Mouse (Mus musculus) MEL (cell line): Measurements from ENCODE around the gene Asb2.

ENCODE experiments used
- CTCF ChIP-seq, 3 experiments: IDR thresholded peaks in 2 of 3; conservative IDR thresholded peaks in 1 of 3; 2 replicates each; pipeline ENCODE4 v1.5.1; 2011 to 2012; ENCODE audit warnings: low read length in 3 of 3, low read depth in 2 of 3, mild to moderate bottlenecking in 2 of 3, improper control_type of control experiment in 1 of 3, inconsistent platforms in 1 of 3, mixed read lengths in 1 of 3, moderate library complexity in 1 of 3; ENCODE audit not compliant: control insufficient read depth in 1 of 3, insufficient read depth in 1 of 3, poor library complexity in 1 of 3, severe bottlenecking in 1 of 3
- ELF1 ChIP-seq: IDR thresholded peaks from 2 replicates; pipeline ENCODE4 v1.6.1; 2014; ENCODE audit warnings: low read depth, mild to moderate bottlenecking, inconsistent platforms, low read length, improper control_type of control experiment, moderate library complexity
- ETS1 ChIP-seq: IDR thresholded peaks from 2 replicates; pipeline ENCODE4 v1.6.1; 2012; ENCODE audit warnings: low read depth, mild to moderate bottlenecking, inconsistent platforms, low read length, improper control_type of control experiment, moderate library complexity
- MAFK ChIP-seq: IDR thresholded peaks from 2 replicates; pipeline ENCODE4 v1.6.1; 2011; ENCODE audit warnings: low read depth, mild to moderate bottlenecking, low read length, improper control_type of control experiment, borderline replicate concordance
- POLR2A ChIP-seq, 2 experiments: IDR thresholded peaks; 2 replicates each; pipeline ENCODE4 v1.6.1; 2011 to 2012; ENCODE audit warnings: low read length in 2 of 2, mild to moderate bottlenecking in 2 of 2, control low read depth in 1 of 2, improper control_type of control experiment in 1 of 2, low read depth in 1 of 2, moderate library complexity in 1 of 2; ENCODE audit not compliant: control insufficient read depth in 1 of 2, insufficient read depth in 1 of 2, poor library complexity in 1 of 2
- ZKSCAN1 ChIP-seq: IDR thresholded peaks from 2 replicates; pipeline ENCODE4 v1.6.1; 2012; ENCODE audit warnings: low read depth, mild to moderate bottlenecking, inconsistent platforms, low read length, improper control_type of control experiment, moderate library complexity

DNA sequence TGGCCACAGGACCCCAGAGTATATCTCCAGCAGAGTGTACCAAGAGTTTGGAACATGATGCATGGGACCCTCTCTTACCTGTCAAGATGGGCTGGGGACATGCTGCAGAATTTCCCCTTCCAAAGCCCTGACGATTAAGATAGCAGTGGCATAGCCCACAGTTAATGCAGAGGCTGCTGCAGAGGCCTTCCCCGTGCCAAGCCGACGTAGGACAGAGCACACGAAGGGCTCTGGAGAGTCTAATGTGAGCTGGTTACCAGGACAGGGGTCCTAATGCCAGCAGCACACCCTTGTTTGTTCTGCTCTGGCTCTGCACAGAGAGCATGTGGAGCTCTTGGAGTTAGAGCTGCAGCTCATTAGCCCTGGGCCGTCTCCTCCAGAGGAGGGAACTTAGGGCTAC is 42.5 kb downstream of the Asb2 start:
- TF ChIP-seq CTCF (IDR thresholded peaks at IDR 0.05 in 2 of 3, conservative IDR thresholded peaks at IDR 0.05 in 1 of 3; ENCODE audit: control insufficient read depth in 1 of 3, insufficient read depth in 1 of 3, low read depth in 2 of 3, low read length in 3 of 3, poor library complexity in 1 of 3, severe bottlenecking in 1 of 3) (no peak), ETS1 (no peak), ELF1 (no peak), MAFK (no peak), POLR2A (IDR thresholded peaks at IDR 0.05; ENCODE audit: control insufficient read depth in 1 of 2, insufficient read depth in 1 of 2, low read depth in 1 of 2, low read length in 2 of 2, poor library complexity in 1 of 2) (no peak), ZKSCAN1 (no peak)
